Mouse (Mus musculus) bone marrow, adult 2 months (tissue): Measurements from ENCODE around the gene Ppp1r12c. TPM values are rescaled to one million over a fixed set of nuclear protein-coding genes. Genes with fewer than 3 reads are reported as not detected.

ENCODE experiments used
- H3K27ac ChIP-seq: fragments of 200-500 bp; 2 replicates; pipeline ENCODE4 v1.5.1; 2012; ENCODE audit warnings: low read depth, mild to moderate bottlenecking, control low read depth, inconsistent platforms, low read length; ENCODE audit not compliant: control insufficient read depth, poor library complexity, insufficient read depth
- H3K4me1 ChIP-seq: fragments of 200-500 bp; 2 replicates; pipeline ENCODE4 v1.6.1; 2011; ENCODE audit warnings: low read length; ENCODE audit not compliant: control insufficient read depth, insufficient read depth
- H3K4me3 ChIP-seq: fragments of 200-500 bp; replicated peaks from 2 replicates; pipeline ENCODE3; 2011; ENCODE audit warnings: mild to moderate bottlenecking, low read depth, low read length, control low read depth; ENCODE audit not compliant: control insufficient read depth
- CTCF ChIP-seq: fragments of 200-500 bp; IDR thresholded peaks from 2 replicates; pipeline ENCODE4 v1.5.1; 2011; ENCODE audit warnings: low read length, control low read depth; ENCODE audit not compliant: control insufficient read depth, insufficient read depth
- POLR2A ChIP-seq: fragments of 200-500 bp; IDR thresholded peaks from 2 replicates; pipeline ENCODE4 v1.6.1; 2011; ENCODE audit warnings: low read depth, mild to moderate bottlenecking, control low read depth, low read length, borderline replicate concordance; ENCODE audit not compliant: control insufficient read depth
- WGBS: fragments of 180-500 bp; shearing (Covaris S2); methylation state at CpG from one replicate; pipeline ENCODE4 v1.1.7; 2018; 5-methylcytosine and 5-hydroxymethylcytosine counted together
- polyA plus RNA-seq: library from polyadenylated mRNA; stranded (reverse); fragments of >200 nt; gene quantifications from 2 replicates; pipeline ENCODE4 v1.2.4, GENCODE M21; 2011; ENCODE audit warnings: low replicate concordance; ENCODE audit not compliant: missing spikeins, insufficient read depth, insufficient read length

The Ppp1r12c gene
- polyA plus RNA-seq, 1 experiment: 340 TPM

DNA sequence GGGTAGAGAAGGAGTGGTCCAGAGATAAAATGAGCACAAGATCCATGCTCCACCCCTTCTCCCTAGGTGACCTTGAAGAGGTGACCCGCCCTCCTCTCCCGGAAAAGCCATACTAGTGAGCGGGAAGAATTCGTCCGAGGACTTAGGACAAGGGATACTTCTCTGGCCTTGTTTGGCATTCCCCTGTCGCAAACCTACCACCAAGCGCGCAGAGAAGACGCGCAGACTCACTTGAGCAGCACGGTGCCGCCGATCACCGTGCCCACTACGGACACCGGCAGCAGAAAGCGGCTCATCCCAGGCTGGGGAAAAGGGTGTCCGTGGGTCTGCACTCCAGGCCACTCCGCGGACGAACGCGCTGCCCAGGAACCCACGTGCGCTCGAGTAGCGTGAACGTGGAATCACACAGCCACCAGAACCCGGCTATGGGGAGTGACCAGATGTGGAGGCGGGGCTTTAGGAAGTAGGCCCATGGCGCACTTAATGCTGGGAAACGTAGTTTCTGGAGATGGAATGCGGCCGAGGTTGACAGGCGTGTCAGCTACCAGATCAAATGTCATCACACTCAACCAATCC lies 56.2 kb downstream of the Ppp1r12c start, which contains the start of gene Rdh13:
Gene Rdh13, minus strand, starts transcription at position 434 of the 576 bp plus-strand sequence.
- Histone ChIP-seq H3K4me3 (peak within 1 kb of the TSS; percentile 90), H3K4me1 (no peaks in the 10 kb centered on the region; the same call in 1 of the 2 replicates), H3K27ac (no peak within 1 kb of the TSS)
- WGBS: 1% methylated on average over 35 of the region's 35 CpGs
- TF ChIP-seq CTCF: no peak
- no peak for TF ChIP-seq POLR2A

DNA sequence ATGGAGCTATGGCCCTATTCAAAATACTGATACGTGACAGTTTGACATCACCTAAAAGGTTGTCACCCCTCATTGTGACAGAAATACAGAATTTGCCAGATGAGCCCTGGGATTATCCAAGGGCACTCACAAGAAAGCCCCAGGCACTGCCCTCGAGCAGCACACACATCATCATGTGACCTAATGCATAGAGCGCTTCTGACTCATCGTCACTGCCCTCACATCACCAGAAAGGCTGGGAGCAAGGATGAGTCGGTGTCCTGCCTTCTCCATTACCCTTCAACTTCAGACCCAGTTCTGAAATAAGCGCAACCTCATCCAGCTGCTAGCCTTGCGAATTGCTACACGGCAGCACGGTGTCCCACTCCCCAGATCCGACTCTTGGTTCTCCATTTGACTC lies 60.9 kb downstream of the Ppp1r12c start:
- WGBS: 86% methylated on average over 10 of the region's 10 CpGs
- Histone ChIP-seq H3K4me1 (no peaks in the 10 kb centered on the region), H3K27ac (no peak overlapping the region), H3K4me3 (no peak overlapping the region)
- TF ChIP-seq CTCF: no peak
- no peak for TF ChIP-seq POLR2A

DNA sequence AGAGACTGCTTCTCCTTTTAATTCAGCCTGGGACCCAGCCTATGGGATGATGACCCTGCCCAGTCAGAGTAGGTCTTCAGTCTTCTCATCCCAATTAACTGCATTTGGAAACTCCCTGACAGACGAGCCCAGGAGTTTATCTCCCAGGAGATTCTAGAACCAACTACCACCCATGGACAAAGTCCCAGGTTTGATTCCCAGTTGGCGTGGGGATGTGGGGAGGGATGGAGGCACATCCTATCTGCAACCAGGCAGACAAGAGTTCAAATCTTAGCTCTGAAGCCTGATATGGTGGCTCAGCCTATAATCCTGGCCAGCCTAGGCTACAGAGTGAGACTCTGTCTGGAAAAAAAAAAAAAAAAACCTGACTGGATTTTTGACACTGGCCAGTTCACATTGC lies 63.8 kb downstream of the Ppp1r12c start:
- TF ChIP-seq POLR2A: no peak
- no peak for TF ChIP-seq CTCF
- 81% methylated on average over 2 of the region's 2 CpGs for WGBS
- H3K4me1 ChIP-seq: no peaks in the 10 kb centered on the region
- no peak overlapping the region for H3K27ac ChIP-seq
- no peak overlapping the region for H3K4me3 ChIP-seq

DNA sequence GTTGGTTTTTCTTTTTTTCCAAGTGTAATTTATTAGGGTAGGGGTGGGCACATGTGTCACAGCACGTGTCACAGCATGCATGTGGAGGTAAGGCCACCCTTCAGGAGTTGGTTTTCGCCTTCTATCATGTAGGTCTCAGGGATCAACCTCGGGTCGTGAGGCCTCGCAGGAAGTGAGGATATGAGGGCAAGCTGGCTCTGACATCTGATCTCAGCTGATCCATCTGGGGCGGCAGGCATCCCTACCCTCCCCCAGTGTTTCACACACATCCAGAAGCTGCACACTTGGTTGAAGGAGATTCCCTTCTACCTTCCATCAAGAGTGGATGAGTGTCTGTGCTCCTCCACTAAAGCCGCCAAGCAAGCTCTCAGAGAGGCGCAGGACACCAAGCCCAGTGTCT lies 69.5 kb downstream of the Ppp1r12c start:
- H3K4me1 ChIP-seq: no peaks in the 10 kb centered on the region
- 85% methylated on average over 8 of the region's 8 CpGs for WGBS
- H3K4me3 ChIP-seq: no peak overlapping the region
- H3K27ac ChIP-seq: no peak overlapping the region
- TF ChIP-seq CTCF (no peak), POLR2A (no peak)

DNA sequence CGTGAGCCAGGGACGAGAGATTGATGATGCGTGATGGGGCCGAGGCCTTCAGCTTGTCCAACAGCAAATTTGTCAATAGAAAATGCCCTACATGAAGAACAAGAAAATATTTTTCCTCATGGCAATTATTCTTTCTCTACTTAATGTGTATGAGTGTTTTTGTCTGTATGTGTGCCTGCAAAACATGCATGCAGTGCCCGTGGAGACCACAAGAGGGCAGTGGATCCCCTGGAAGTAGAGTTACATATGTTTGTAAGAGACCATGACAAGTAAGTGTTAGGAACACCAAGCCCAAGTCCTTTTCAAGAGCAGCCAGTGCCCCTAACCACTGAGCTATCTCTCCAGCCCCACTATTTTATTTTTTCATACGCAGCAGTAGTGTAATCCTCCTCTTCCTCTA lies 69.9 kb downstream of the Ppp1r12c start:
- WGBS: 76% methylated on average over 6 of the region's 6 CpGs
- Histone ChIP-seq H3K4me3 (no peak overlapping the region), H3K4me1 (no peaks in the 10 kb centered on the region), H3K27ac (no peak overlapping the region)
- TF ChIP-seq POLR2A (no peak), CTCF (peak; percentile 86)

Other genes starting within 250 kb of the Ppp1r12c start
- gene Ncr1, start 164.0 kb downstream of the Ppp1r12c start, polyA plus RNA-seq: not detected in 2 replicates
- 5.6 and 19.0 TPM in 2 replicates for gene Gp6, start 103.9 kb downstream of the Ppp1r12c start, polyA plus RNA-seq
- 3.6 and 6.9 TPM in 2 replicates for gene Rdh13, start 56.0 kb downstream of the Ppp1r12c start, polyA plus RNA-seq
- gene Eps8l1, start 41.0 kb downstream of the Ppp1r12c start, polyA plus RNA-seq: 7.3 and 16.5 TPM in 2 replicates
- 7.4 and 30.5 TPM in 2 replicates for gene Tnnt1, start 14.7 kb upstream of the Ppp1r12c start, polyA plus RNA-seq
- gene Tnni3, start 22.5 kb upstream of the Ppp1r12c start, polyA plus RNA-seq: 4.9 and 25.9 TPM in 2 replicates
- 1.2 and 2.2 TPM in 2 replicates for gene Dnaaf3, start 30.8 kb upstream of the Ppp1r12c start, polyA plus RNA-seq
- 0.74 TPM in 1 of 2 replicates, not detected in the other for gene Syt5, start 45.9 kb upstream of the Ppp1r12c start, polyA plus RNA-seq
- gene Ptprh, start 102.4 kb upstream of the Ppp1r12c start, polyA plus RNA-seq: not detected in 2 replicates
- 36.2 and 42.5 TPM in 2 replicates for gene Tmem86b, start 129.7 kb upstream of the Ppp1r12c start, polyA plus RNA-seq
- 53.3 and 89.0 TPM in 2 replicates for gene Ppp6r1, start 157.3 kb upstream of the Ppp1r12c start, polyA plus RNA-seq
- 11.7 and 19.8 TPM in 2 replicates for gene Hspbp1, start 183.4 kb upstream of the Ppp1r12c start, polyA plus RNA-seq
- gene Brsk1, start 188.9 kb upstream of the Ppp1r12c start, polyA plus RNA-seq: 3.7 TPM in 1 of 2 replicates, not detected in the other
- gene Tmem150b, start 223.6 kb upstream of the Ppp1r12c start, polyA plus RNA-seq: 5.1 and 7.2 TPM in 2 replicates
- gene Kmt5c, start 238.4 kb upstream of the Ppp1r12c start, polyA plus RNA-seq: 98.4 and 144 TPM in 2 replicates